Mouse (Mus musculus) right cerebral cortex, adult 2 months (tissue): ENCODE measurements around the gene Tspan18.

ENCODE experiments used
- DNase-seq, 2 experiments: peaks; one replicate each; pipeline ENCODE4 v3.0.0; 2021 to 2022; ENCODE audit warnings: low spot score in 2 of 2

The Tspan18 gene

GRCm38 (mm10) chr2:93262291-93263285, 71.7 kb downstream of the Tspan18 start:
- no peak for DNase-seq

- no peak for DNase-seq
These were observed 72.6 kb downstream of the Tspan18 start for GRCm38 (mm10) chr2:93261521-93262290.

GRCm38 (mm10) chr2:93257634-93258033, 76.7 kb downstream of the Tspan18 start:
- DNase-seq: no peak

- no peak for DNase-seq
These were observed 77.4 kb downstream of the Tspan18 start for GRCm38 (mm10) chr2:93256735-93257405.

- peak; percentile 24 to 39 for DNase-seq
These were observed 81.9 kb downstream of the Tspan18 start for GRCm38 (mm10) chr2:93252356-93252755.

GRCm38 (mm10) chr2:93250611-93251010, 83.7 kb downstream of the Tspan18 start:
- DNase-seq: no peak

- DNase-seq: no peak
These were observed 85.2 kb downstream of the Tspan18 start for GRCm38 (mm10) chr2:93249058-93249457.

- no peak for DNase-seq
These were observed 90.2 kb downstream of the Tspan18 start for GRCm38 (mm10) chr2:93244090-93244443.

- no peak for DNase-seq
These were observed 90.7 kb downstream of the Tspan18 start for GRCm38 (mm10) chr2:93243439-93244089.

- no peak for DNase-seq
These were observed 92.1 kb downstream of the Tspan18 start for GRCm38 (mm10) chr2:93242166-93242565.

- DNase-seq: no peak
These were observed 95.4 kb downstream of the Tspan18 start for GRCm38 (mm10) chr2:93238864-93239263.

GRCm38 (mm10) chr2:93237055-93237454, 97.2 kb downstream of the Tspan18 start:
- no peak for DNase-seq

- DNase-seq: no peak
These were observed 102.2 kb downstream of the Tspan18 start for GRCm38 (mm10) chr2:93232141-93232540.

- DNase-seq: no peak
These were observed 105.9 kb downstream of the Tspan18 start for GRCm38 (mm10) chr2:93228480-93228824.

- DNase-seq: peak in 1 of 2 experiments; percentile 15
These were observed 106.4 kb downstream of the Tspan18 start for GRCm38 (mm10) chr2:93227713-93228479.

GRCm38 (mm10) chr2:93226606-93227595, 107.4 kb downstream of the Tspan18 start:
- peak; percentile 69 to 76 for DNase-seq

GRCm38 (mm10) chr2:93223463-93223862, 110.8 kb downstream of the Tspan18 start:
- no peak for DNase-seq

- no peak for DNase-seq
These were observed 113.9 kb downstream of the Tspan18 start for GRCm38 (mm10) chr2:93220447-93220846.

GRCm38 (mm10) chr2:93219576-93219975, 114.7 kb downstream of the Tspan18 start:
- no peak for DNase-seq
